Comparison of ENCODE assay signal across 31 mouse cellular contexts in the genomic region with DNA sequence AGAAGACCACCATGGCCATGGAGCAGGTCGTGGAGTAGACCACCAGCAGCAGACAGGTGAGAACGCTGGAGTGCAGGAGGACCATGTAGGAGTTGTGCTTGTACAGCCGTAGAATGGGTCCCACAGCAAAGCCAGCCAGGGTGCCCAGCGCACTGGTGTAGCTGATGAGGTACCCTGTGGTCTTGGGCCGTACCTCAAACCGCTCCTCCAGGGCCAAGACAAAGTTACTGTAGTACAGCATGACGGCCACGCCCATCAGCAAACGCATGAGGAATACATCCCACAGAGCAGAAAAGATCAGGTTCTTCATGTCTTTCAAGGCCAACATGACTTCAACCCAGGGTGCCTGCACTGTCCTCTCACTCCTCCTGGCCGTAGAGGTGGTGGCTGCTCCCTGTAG. TPM values are rescaled to one million over a fixed set of nuclear protein-coding genes. Genes with fewer than 3 reads are reported as not detected.
"Had no signal": no experiment of that assay in that cellular context is flagged by ENCODE, and none has a peak within 500 bp of the region (broad histone marks: within the 10 kb centered on the region; RNA-seq: fewer than 3 reads in every experiment).

No protein-coding gene starts in this region.

- H3K9ac ChIP-seq: embryonic facial prominence, embryonic 12.5 days; embryonic facial prominence, embryonic 13.5 days; embryonic facial prominence, embryonic 15.5 days; forebrain, embryonic 12.5 days; forebrain, embryonic 13.5 days; forebrain, embryonic 15.5 days; forebrain, postnatal 0 days had no signal

- H3K27me3 ChIP-seq: embryonic facial prominence, embryonic 12.5 days; embryonic facial prominence, embryonic 13.5 days; embryonic facial prominence, embryonic 15.5 days; forebrain, embryonic 12.5 days; forebrain, embryonic 13.5 days; forebrain, embryonic 15.5 days had no signal

- H3K27ac ChIP-seq: embryonic facial prominence, embryonic 10.5 days; embryonic facial prominence, embryonic 12.5 days; embryonic facial prominence, embryonic 13.5 days; embryonic facial prominence, embryonic 15.5 days; forebrain, embryonic 10.5 days; forebrain, embryonic 12.5 days; forebrain, embryonic 13.5 days; forebrain, embryonic 15.5 days; gastrocnemius, adult 2 months; heart, adult 2 months had no signal

- H3K4me3 ChIP-seq: embryonic facial prominence, embryonic 10.5 days; embryonic facial prominence, embryonic 12.5 days; embryonic facial prominence, embryonic 13.5 days; embryonic facial prominence, embryonic 15.5 days; forebrain, embryonic 10.5 days; forebrain, embryonic 12.5 days; forebrain, embryonic 13.5 days; forebrain, embryonic 15.5 days; gastrocnemius, adult 2 months; heart, adult 2 months had no signal

- DNase-seq: cerebellum, adult 18-20 months; cerebellum, adult 2 months; cerebellum, adult 8-10 months; cerebellum, adult 9-10 months; cerebellum, adult 9-11 months; cerebellum, postnatal 10 days; cerebellum, postnatal 14 days; cerebellum, postnatal 25 days; cerebellum, postnatal 36 days; embryo, embryonic 11 days; forebrain, postnatal 0 days; gastrocnemius, adult 2 months; gastrocnemius, postnatal 10 days; gastrocnemius, postnatal 14 days; gastrocnemius, postnatal 25 days; gastrocnemius, postnatal 36 days; heart, adult 2 months had no signal

- ATAC-seq: forebrain, embryonic 13.5 days; forebrain, embryonic 14.5 days; forebrain, embryonic 15.5 days; forebrain, embryonic 16.5 days; forebrain, postnatal 0 days had no signal

- H3K4me1 ChIP-seq: embryonic facial prominence, embryonic 12.5 days; embryonic facial prominence, embryonic 15.5 days; forebrain, embryonic 12.5 days; forebrain, embryonic 13.5 days; forebrain, embryonic 15.5 days had no signal

- H3K9me3 ChIP-seq: forebrain, embryonic 15.5 days had no signal

- H3K4me2 ChIP-seq: embryonic facial prominence, embryonic 12.5 days; embryonic facial prominence, embryonic 13.5 days; embryonic facial prominence, embryonic 15.5 days; forebrain, embryonic 12.5 days; forebrain, embryonic 13.5 days; forebrain, embryonic 15.5 days had no signal

RNA-seq across cellular contexts. Expression of a gene that starts 31.4 kb away (rescaled TPM):
- total RNA-seq: common myeloid progenitor, adult 5-6 weeks; granulocyte monocyte progenitor cell, adult 5-6 weeks had no signal
- polyA plus RNA-seq: embryonic facial prominence, embryonic 10.5 days; erythroblast, embryonic 14.5 days; forebrain, embryonic 10.5 days; forebrain, embryonic 11.5 days; forebrain, embryonic 14.5 days; forebrain, embryonic 16.5 days had no signal
